Mouse (Mus musculus) midbrain, embryonic 13.5 days (tissue): ENCODE measurements around the gene Lta. TPM values are rescaled to one million over a fixed set of nuclear protein-coding genes. Genes with fewer than 3 reads are reported as not detected.
"Not testable (repeated sequence)": the region's sequence is repeated elsewhere in the genome, so short reads cannot be mapped to it uniquely, and the experiment has no call there.

ENCODE experiments used
- ATAC-seq: fragments of 200-750 bp; cut with Nextera tagmentation; 2 replicates; pipeline ENCODE4 v1.8.0; 2017; ENCODE audit warnings: mild to moderate bottlenecking, moderate TSS enrichment, moderate library complexity
- H3K27ac ChIP-seq: fragments of 300-500 bp; sonication (generic); 2 replicates; pipeline ENCODE4 v1.5.1; 2015; ENCODE audit warnings: inconsistent platforms, mild to moderate bottlenecking, moderate library complexity
- H3K27me3 ChIP-seq: fragments of 300-500 bp; sonication (generic); 2 replicates; pipeline ENCODE4 v1.6.1; 2015; ENCODE audit warnings: mild to moderate bottlenecking, inconsistent platforms
- H3K36me3 ChIP-seq: fragments of 300-500 bp; sonication (generic); 2 replicates; pipeline ENCODE4 v1.6.1; 2015; ENCODE audit warnings: mild to moderate bottlenecking, inconsistent platforms
- H3K4me1 ChIP-seq: fragments of 300-500 bp; sonication (generic); replicated peaks from 2 replicates; pipeline ENCODE4 v1.6.1; 2015; ENCODE audit warnings: inconsistent platforms
- H3K4me2 ChIP-seq: fragments of 300-500 bp; sonication (generic); replicated peaks from 2 replicates; pipeline ENCODE4 v1.6.1; 2015; ENCODE audit warnings: moderate library complexity, mild to moderate bottlenecking, inconsistent platforms
- H3K4me3 ChIP-seq: fragments of 300-500 bp; sonication (generic); replicated peaks from 2 replicates; pipeline ENCODE4 v1.5.1; 2015; ENCODE audit warnings: mild to moderate bottlenecking, inconsistent platforms
- H3K9ac ChIP-seq: fragments of 300-500 bp; sonication (generic); replicated peaks from 2 replicates; pipeline ENCODE4 v1.6.1; 2015; ENCODE audit warnings: mild to moderate bottlenecking, inconsistent platforms
- H3K9me3 ChIP-seq: fragments of 300-500 bp; sonication (generic); 2 replicates; pipeline ENCODE4 v1.6.1; 2016; ENCODE audit warnings: mild to moderate bottlenecking, inconsistent platforms
- WGBS: fragments of 180-500 bp; shearing (Covaris S2); methylation state at CpG from one replicate; pipeline ENCODE4 v1.1.7; 2015; 5-methylcytosine and 5-hydroxymethylcytosine counted together
- polyA plus RNA-seq: library from polyadenylated mRNA; unstranded; fragments of >200 nt; fragmentation: Nextera tagmentation; extraction: Ambion mirVana; gene quantifications from 2 replicates; pipeline ENCODE4 v1.2.1, GENCODE M21; 2015

Gene Lta
- polyA plus RNA-seq, 1 experiment from 2014 or later: 0.11 TPM

- under 1% methylated on average over 35 of the region's 35 CpGs for WGBS
- no peaks in the 10 kb centered on the region for H3K27me3 ChIP-seq
- peak within 1 kb of the TSS; percentile 96 for H3K4me2 ChIP-seq
- peak within 1 kb of the TSS; percentile 95 for H3K27ac ChIP-seq
- peak within 1 kb of the TSS; percentile 86 for H3K9ac ChIP-seq
- H3K9me3 ChIP-seq: no peaks in the 10 kb centered on the region
- peak within 1 kb of the TSS; percentile 62 for H3K4me3 ChIP-seq
- ATAC-seq: peak; percentile 77
- peaks cover 10% of the 10 kb centered on the region for H3K36me3 ChIP-seq
- H3K4me1 ChIP-seq: peaks cover 40% of the 10 kb centered on the region
Observed at GRCm38 (mm10) chr17:35235614-35236389, 30.7 kb upstream of the Lta start, which contains the start of gene Nfkbil1. TSS of gene Nfkbil1 (minus strand) at chr17:35235792.

GRCm38 (mm10) chr17:35234903-35235302 is 29.8 kb upstream of the Lta start:
- Histone ChIP-seq H3K9ac (peak overlapping the region; percentile 86), H3K4me1 (peaks cover 33% of the 10 kb centered on the region), H3K4me2 (peak overlapping the region; percentile 96), H3K9me3 (no peaks in the 10 kb centered on the region), H3K36me3 (peaks cover 16% of the 10 kb centered on the region), H3K4me3 (peak overlapping the region; percentile 62), H3K27ac (peak overlapping the region; percentile 95), H3K27me3 (no peaks in the 10 kb centered on the region)
- no peak for ATAC-seq
- 8% methylated on average over 31 of the region's 31 CpGs for WGBS

GRCm38 (mm10) chr17:35234090-35234489 is 28.9 kb upstream of the Lta start:
- not testable (repeated sequence) for H3K9ac ChIP-seq, ATAC-seq, H3K27me3 ChIP-seq, H3K9me3 ChIP-seq, H3K27ac ChIP-seq
- 88% methylated on average over 7 of the region's 7 CpGs for WGBS
- Histone ChIP-seq H3K4me3 (peak overlapping the region; percentile 62; the same call in 1 of the 2 replicates), H3K36me3 (peaks cover 25% of the 10 kb centered on the region), H3K4me2 (peak overlapping the region; percentile 96), H3K4me1 (peaks cover 33% of the 10 kb centered on the region)

- H3K36me3 ChIP-seq: peaks cover 32% of the 10 kb centered on the region
- H3K9ac ChIP-seq: peak within 1 kb of the TSS; percentile 86
- H3K4me1 ChIP-seq: peaks cover 33% of the 10 kb centered on the region
- H3K27me3 ChIP-seq: no peaks in the 10 kb centered on the region
- WGBS: 85% methylated on average over 18 of the region's 18 CpGs
- H3K9me3 ChIP-seq: no peaks in the 10 kb centered on the region
- peak within 1 kb of the TSS; percentile 62 for H3K4me3 ChIP-seq
- H3K4me2 ChIP-seq: peak within 1 kb of the TSS; percentile 96
- ATAC-seq: no peak
- H3K27ac ChIP-seq: peak within 1 kb of the TSS; percentile 95; the same call in 1 of the 2 replicates
Observed at GRCm38 (mm10) chr17:35233114-35233980, 28.2 kb upstream of the Lta start, which contains the start of gene Atp6v1g2. TSS of gene Atp6v1g2 (plus strand) at chr17:35233660.

- H3K4me2 ChIP-seq: no peak overlapping the region
- H3K4me1 ChIP-seq: peaks cover 33% of the 10 kb centered on the region
- peaks cover 39% of the 10 kb centered on the region for H3K36me3 ChIP-seq
- no peak for ATAC-seq
- WGBS: 88% methylated on average over 5 of the region's 5 CpGs
- H3K4me3 ChIP-seq: no peak overlapping the region
- no peaks in the 10 kb centered on the region for H3K9me3 ChIP-seq
- no peak overlapping the region for H3K9ac ChIP-seq
- H3K27me3 ChIP-seq: no peaks in the 10 kb centered on the region
- no peak overlapping the region for H3K27ac ChIP-seq
Observed at GRCm38 (mm10) chr17:35232659-35233058, 27.5 kb upstream of the Lta start.

GRCm38 (mm10) chr17:35232043-35232442 is 26.9 kb upstream of the Lta start:
- H3K4me3 ChIP-seq: no peak overlapping the region; the same call in 1 of the 2 replicates
- no peak overlapping the region for H3K27ac ChIP-seq
- no peak for ATAC-seq
- H3K27me3 ChIP-seq: no peaks in the 10 kb centered on the region
- H3K9ac ChIP-seq: peak overlapping the region; percentile 32; the same call in 1 of the 2 replicates
- H3K36me3 ChIP-seq: peaks cover 45% of the 10 kb centered on the region
- WGBS: 12% methylated on average over 12 of the region's 12 CpGs
- H3K4me2 ChIP-seq: peak overlapping the region; percentile 23; the same call in 1 of the 2 replicates
- H3K9me3 ChIP-seq: no peaks in the 10 kb centered on the region
- H3K4me1 ChIP-seq: peaks cover 28% of the 10 kb centered on the region

GRCm38 (mm10) chr17:35231022-35231421 is 25.9 kb upstream of the Lta start:
- peaks cover 21% of the 10 kb centered on the region for H3K4me1 ChIP-seq
- WGBS: 95% methylated on average over 10 of the region's 10 CpGs
- ATAC-seq: no peak
- no peak overlapping the region for H3K4me2 ChIP-seq
- H3K27ac ChIP-seq: no peak overlapping the region
- H3K4me3 ChIP-seq: no peak overlapping the region
- no peaks in the 10 kb centered on the region for H3K9me3 ChIP-seq
- no peaks in the 10 kb centered on the region for H3K27me3 ChIP-seq
- H3K36me3 ChIP-seq: peaks cover 49% of the 10 kb centered on the region
- no peak overlapping the region for H3K9ac ChIP-seq

GRCm38 (mm10) chr17:35226561-35227046 is 21.5 kb upstream of the Lta start:
- H3K4me2 ChIP-seq: no peak overlapping the region
- H3K9me3 ChIP-seq: no peaks in the 10 kb centered on the region
- no peak overlapping the region for H3K27ac ChIP-seq
- no peak for ATAC-seq
- peaks cover 62% of the 10 kb centered on the region for H3K36me3 ChIP-seq
- no peak overlapping the region for H3K4me3 ChIP-seq
- H3K9ac ChIP-seq: no peak overlapping the region
- H3K27me3 ChIP-seq: no peaks in the 10 kb centered on the region
- 89% methylated on average over 14 of the region's 14 CpGs for WGBS
- H3K4me1 ChIP-seq: peaks cover under 1% of the 10 kb centered on the region; the same call in 1 of the 2 replicates

- 97% methylated on average over 5 of the region's 5 CpGs for WGBS
- no peaks in the 10 kb centered on the region for H3K4me1 ChIP-seq
- no peak for ATAC-seq
- H3K27me3 ChIP-seq: no peaks in the 10 kb centered on the region
- H3K4me3 ChIP-seq: no peak overlapping the region
- H3K9me3 ChIP-seq: no peaks in the 10 kb centered on the region
- no peak overlapping the region for H3K4me2 ChIP-seq
- peaks cover 63% of the 10 kb centered on the region for H3K36me3 ChIP-seq
- H3K9ac ChIP-seq: no peak overlapping the region
- H3K27ac ChIP-seq: no peak overlapping the region
Observed at GRCm38 (mm10) chr17:35225456-35225855, 20.3 kb upstream of the Lta start.

GRCm38 (mm10) chr17:35224641-35225040 is 19.5 kb upstream of the Lta start:
- Histone ChIP-seq H3K9me3 (no peaks in the 10 kb centered on the region), H3K27me3 (no peaks in the 10 kb centered on the region), H3K9ac (no peak overlapping the region), H3K36me3 (peaks cover 64% of the 10 kb centered on the region), H3K4me3 (no peak overlapping the region), H3K4me2 (no peak overlapping the region), H3K27ac (no peak overlapping the region), H3K4me1 (no peaks in the 10 kb centered on the region)
- ATAC-seq: no peak
- 93% methylated on average over 4 of the region's 4 CpGs for WGBS

GRCm38 (mm10) chr17:35222299-35222698 is 17.1 kb upstream of the Lta start:
- no peak for ATAC-seq
- peaks cover 51% of the 10 kb centered on the region for H3K36me3 ChIP-seq
- no peaks in the 10 kb centered on the region for H3K9me3 ChIP-seq
- no peaks in the 10 kb centered on the region for H3K4me1 ChIP-seq
- no peaks in the 10 kb centered on the region for H3K27me3 ChIP-seq
- WGBS: 80% methylated on average over 6 of the region's 6 CpGs
- no peak overlapping the region for H3K4me2 ChIP-seq
- H3K9ac ChIP-seq: no peak overlapping the region
- no peak overlapping the region for H3K27ac ChIP-seq
- no peak overlapping the region for H3K4me3 ChIP-seq
